Mouse (Mus musculus): ENCODE results near the gene Cdc42ep5. TPM values are rescaled to one million over a fixed set of nuclear protein-coding genes. Genes with fewer than 3 reads are reported as not detected.

Gene Cdc42ep5
- polyA plus RNA-seq, 1 experiment: 23.5 TPM

DNA sequence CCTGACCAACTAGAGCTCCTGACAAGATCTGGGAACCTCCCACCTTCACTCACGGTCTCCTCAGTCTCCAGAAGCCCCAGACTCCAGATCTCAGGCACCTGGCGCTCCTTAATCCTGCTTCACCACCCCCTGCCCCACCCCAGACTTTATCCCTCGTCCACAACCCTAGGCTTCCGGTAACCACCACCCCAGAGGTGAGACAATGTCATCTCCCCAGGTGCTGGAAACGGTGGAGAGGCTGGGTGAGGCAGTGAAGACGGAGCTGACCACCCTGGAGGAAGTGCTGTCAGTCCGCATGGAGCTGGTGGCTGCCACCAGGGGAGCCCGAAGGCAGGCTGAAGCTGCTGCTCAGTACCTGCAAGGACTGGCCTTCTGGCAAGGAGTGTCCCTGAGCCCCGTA is 39.4 kb downstream of the Cdc42ep5 start:
- no peak for TF ChIP-seq POLR2A (IDR thresholded peaks at IDR 0.05; ENCODE audit: low read depth, low read length)
- TF ChIP-seq CTCF (conservative IDR thresholded peaks at IDR 0.05; ENCODE audit: insufficient read depth, insufficient read length, low read depth, low read length): no peak
- no peaks in the 10 kb centered on the region for H3K27me3 ChIP-seq (replicated peaks; ENCODE audit: control insufficient read depth, insufficient read depth, low read length)
- no peak overlapping the region for H3K4me3 ChIP-seq (ENCODE audit: insufficient read depth, low read depth, low read length)
- no peak for DNase-seq
- no peak overlapping the region for H3K27ac ChIP-seq (ENCODE audit: insufficient read depth, low read depth, low read length)
- no peaks in the 10 kb centered on the region for H3K4me1 ChIP-seq (ENCODE audit: control insufficient read depth, insufficient read depth, low read length)
- no peaks in the 10 kb centered on the region for H3K36me3 ChIP-seq (ENCODE audit: control insufficient read depth, insufficient read depth, low read length)
- 41% methylated on average over 9 of the region's 9 CpGs for WGBS

GRCm38 (mm10) chr7:4124856-4125255 is 39.8 kb downstream of the Cdc42ep5 start:
- TF ChIP-seq POLR2A (IDR thresholded peaks at IDR 0.05; ENCODE audit: low read depth, low read length) (no peak), CTCF (conservative IDR thresholded peaks at IDR 0.05; ENCODE audit: insufficient read depth, insufficient read length, low read depth, low read length) (no peak)
- no peaks in the 10 kb centered on the region for H3K36me3 ChIP-seq (ENCODE audit: control insufficient read depth, insufficient read depth, low read length)
- 38% methylated on average over 5 of the region's 5 CpGs for WGBS
- no peak for DNase-seq
- H3K27ac ChIP-seq (ENCODE audit: insufficient read depth, low read depth, low read length): no peak overlapping the region
- H3K4me3 ChIP-seq (ENCODE audit: insufficient read depth, low read depth, low read length): no peak overlapping the region
- H3K4me1 ChIP-seq (ENCODE audit: control insufficient read depth, insufficient read depth, low read length): no peaks in the 10 kb centered on the region
- H3K27me3 ChIP-seq (replicated peaks; ENCODE audit: control insufficient read depth, insufficient read depth, low read length): no peaks in the 10 kb centered on the region

DNA sequence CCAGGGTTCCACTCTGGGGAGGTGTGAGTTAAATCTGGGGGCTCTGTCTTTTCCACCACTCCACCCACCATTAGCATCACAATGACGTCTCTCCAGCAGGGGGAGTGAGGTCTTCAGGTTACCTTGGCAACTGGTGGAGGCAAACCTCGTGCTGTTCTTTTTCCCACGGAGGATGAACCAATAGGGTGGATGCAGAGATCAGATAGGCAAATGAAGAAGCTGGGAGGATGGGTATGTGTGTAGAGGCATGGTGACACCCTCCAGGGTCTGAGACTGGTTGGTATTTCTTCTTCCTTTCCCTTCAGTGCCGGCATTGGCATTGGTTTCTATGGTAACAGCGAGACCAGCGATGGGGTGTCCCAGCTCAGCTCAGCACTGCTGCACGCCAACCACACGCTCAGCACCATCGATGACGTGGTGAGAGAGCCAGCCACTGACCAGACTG is 40.3 kb downstream of the Cdc42ep5 start:
- DNase-seq: no peak
- H3K36me3 ChIP-seq (ENCODE audit: control insufficient read depth, insufficient read depth, low read length): no peaks in the 10 kb centered on the region
- H3K27me3 ChIP-seq (replicated peaks; ENCODE audit: control insufficient read depth, insufficient read depth, low read length): 0 out of 2 replicates have a peak, but pooled peaks cover 2% of the 10 kb centered on the region
- H3K4me3 ChIP-seq (ENCODE audit: insufficient read depth, low read depth, low read length): no peak overlapping the region
- 16% methylated on average over 10 of the region's 10 CpGs for WGBS
- no peak overlapping the region for H3K27ac ChIP-seq (ENCODE audit: insufficient read depth, low read depth, low read length)
- no peak for TF ChIP-seq POLR2A (IDR thresholded peaks at IDR 0.05; ENCODE audit: low read depth, low read length)
- TF ChIP-seq CTCF (conservative IDR thresholded peaks at IDR 0.05; ENCODE audit: insufficient read depth, insufficient read length, low read depth, low read length): no peak
- H3K4me1 ChIP-seq (ENCODE audit: control insufficient read depth, insufficient read depth, low read length): no peaks in the 10 kb centered on the region

- WGBS: 72% methylated on average over 1 of the region's 1 CpGs
- H3K4me1 ChIP-seq (ENCODE audit: control insufficient read depth, insufficient read depth, low read length): no peaks in the 10 kb centered on the region
- no peak overlapping the region for H3K4me3 ChIP-seq (ENCODE audit: insufficient read depth, low read depth, low read length)
- DNase-seq: no peak
- TF ChIP-seq POLR2A (IDR thresholded peaks at IDR 0.05; ENCODE audit: low read depth, low read length) (no peak), CTCF (conservative IDR thresholded peaks at IDR 0.05; ENCODE audit: insufficient read depth, insufficient read length, low read depth, low read length) (no peak)
- H3K36me3 ChIP-seq (ENCODE audit: control insufficient read depth, insufficient read depth, low read length): no peaks in the 10 kb centered on the region
- no peak overlapping the region for H3K27ac ChIP-seq (ENCODE audit: insufficient read depth, low read depth, low read length)
- 0 out of 2 replicates have a peak, but pooled peaks cover 2% of the 10 kb centered on the region for H3K27me3 ChIP-seq (replicated peaks; ENCODE audit: control insufficient read depth, insufficient read depth, low read length)
Measured at GRCm38 (mm10) chr7:4123732-4124131, 40.9 kb downstream of the Cdc42ep5 start.

- TF ChIP-seq POLR2A (IDR thresholded peaks at IDR 0.05; ENCODE audit: low read depth, low read length) (no peak), CTCF (conservative IDR thresholded peaks at IDR 0.05; ENCODE audit: insufficient read depth, insufficient read length, low read depth, low read length) (no peak)
Measured at GRCm38 (mm10) chr7:4122783-4123182, 41.9 kb downstream of the Cdc42ep5 start.

GRCm38 (mm10) chr7:4122076-4122768 is 42.4 kb downstream of the Cdc42ep5 start:
- no peaks in the 10 kb centered on the region for H3K36me3 ChIP-seq (ENCODE audit: control insufficient read depth, insufficient read depth, low read length)
- WGBS: 64% methylated on average over 11 of the region's 11 CpGs
- 0 out of 2 replicates have a peak, but pooled peaks cover 2% of the 10 kb centered on the region for H3K27me3 ChIP-seq (replicated peaks; ENCODE audit: control insufficient read depth, insufficient read depth, low read length)
- TF ChIP-seq POLR2A (IDR thresholded peaks at IDR 0.05; ENCODE audit: low read depth, low read length): no peak
- TF ChIP-seq CTCF (conservative IDR thresholded peaks at IDR 0.05; ENCODE audit: insufficient read depth, insufficient read length, low read depth, low read length): no peak
- H3K4me1 ChIP-seq (ENCODE audit: control insufficient read depth, insufficient read depth, low read length): no peaks in the 10 kb centered on the region
- H3K4me3 ChIP-seq (ENCODE audit: insufficient read depth, low read depth, low read length): no peak overlapping the region
- H3K27ac ChIP-seq (ENCODE audit: insufficient read depth, low read depth, low read length): no peak overlapping the region
- DNase-seq: no peak

More at GRCm38 (mm10) chr7:4122783-4123182, 41.9 kb downstream of the Cdc42ep5 start:
- Histone ChIP-seq H3K27me3 (replicated peaks; ENCODE audit: control insufficient read depth, insufficient read depth, low read length) (0 out of 2 replicates have a peak, but pooled peaks cover 2% of the 10 kb centered on the region), H3K36me3 (ENCODE audit: control insufficient read depth, insufficient read depth, low read length) (no peaks in the 10 kb centered on the region), H3K4me1 (ENCODE audit: control insufficient read depth, insufficient read depth, low read length) (no peaks in the 10 kb centered on the region), H3K27ac (ENCODE audit: insufficient read depth, low read depth, low read length) (no peak overlapping the region), H3K4me3 (ENCODE audit: insufficient read depth, low read depth, low read length) (no peak overlapping the region)
- DNase-seq: no peak
- WGBS: 92% methylated on average over 10 of the region's 10 CpGs

Data from kidney, adult 2 months (tissue).